Mouse (Mus musculus): Measurements from ENCODE around the gene Col26a1. TPM values are rescaled to one million over a fixed set of nuclear protein-coding genes. Genes with fewer than 3 reads are reported as not detected.
A peak's percentile ranks its signal among the peaks of the same experiment; 100 is the strongest.

The Col26a1 gene
- polyA plus RNA-seq, 1 experiment = 1.00 TPM

- no peak overlapping the region for H3ac ChIP-seq (ENCODE audit: control insufficient read depth, insufficient read length)
- no peaks in the 10 kb centered on the region for H3K36me3 ChIP-seq (ENCODE audit: control insufficient read depth, insufficient read depth)
- H3K79me2 ChIP-seq (ENCODE audit: control insufficient read depth, insufficient read depth) = no peaks in the 10 kb centered on the region
- no peak overlapping the region for H3K4me3 ChIP-seq
- H3K27me3 ChIP-seq (ENCODE audit: control insufficient read depth, insufficient read depth, insufficient read length) = no peaks in the 10 kb centered on the region
- TF ChIP-seq MYOG (IDR thresholded peaks at IDR 0.05; ENCODE audit: control insufficient read depth in 1 of 3, insufficient read depth in 1 of 3, insufficient read length in 2 of 3, low read depth in 2 of 3) (peak; percentile 29 to 80 (median 74)), TCF12 (IDR thresholded peaks at IDR 0.05; ENCODE audit: insufficient read depth, poor library complexity, severe bottlenecking) (no peak), MYOD1 (IDR thresholded peaks at IDR 0.05; ENCODE audit: control insufficient read depth in 1 of 3, insufficient read length in 2 of 3, low read depth in 2 of 3) (peak in 2 of 3 experiments; percentile 53 to 77)
- H3K4me2 ChIP-seq (ENCODE audit: low read depth) = no peak overlapping the region
Measured at GRCm38 (mm10) chr5:136784531-136784930, 98.5 kb downstream of the Col26a1 start.

- H3K27me3 ChIP-seq (ENCODE audit: control insufficient read depth, insufficient read depth, insufficient read length) = no peaks in the 10 kb centered on the region
- TF ChIP-seq POLR2AphosphoS2 (IDR thresholded peaks at IDR 0.05; ENCODE audit: insufficient read length, low read depth) = no peak
- TF ChIP-seq USF1 (IDR thresholded peaks at IDR 0.05; ENCODE audit: low read depth) = no peak
- TF ChIP-seq TCF3 (IDR thresholded peaks at IDR 0.05; ENCODE audit: insufficient read length, low read depth) = no peak
- TF ChIP-seq E2F4 (IDR thresholded peaks at IDR 0.05; ENCODE audit: insufficient read depth) = no peak
- no peak for TF ChIP-seq MYOG (IDR thresholded peaks at IDR 0.05; ENCODE audit: control insufficient read depth in 1 of 3, insufficient read depth in 1 of 3, insufficient read length in 2 of 3, low read depth in 2 of 3)
- TF ChIP-seq SRF (IDR thresholded peaks at IDR 0.05; ENCODE audit: control insufficient read depth, insufficient read length, low read depth) = no peak
- no peak for TF ChIP-seq MAX (IDR thresholded peaks at IDR 0.05; ENCODE audit: low read depth)
- TF ChIP-seq MYOD1 (IDR thresholded peaks at IDR 0.05; ENCODE audit: control insufficient read depth in 1 of 3, insufficient read length in 2 of 3, low read depth in 2 of 3) = no peak
- no peak for TF ChIP-seq CEBPB (IDR thresholded peaks at IDR 0.05; ENCODE audit: insufficient read depth, poor library complexity, severe bottlenecking)
- H3K36me3 ChIP-seq (ENCODE audit: control insufficient read depth, insufficient read depth) = no peaks in the 10 kb centered on the region
- no peak overlapping the region for H3K4me2 ChIP-seq (ENCODE audit: low read depth)
- no peak overlapping the region for H3K4me3 ChIP-seq
- H3K79me2 ChIP-seq (ENCODE audit: control insufficient read depth, insufficient read depth) = no peaks in the 10 kb centered on the region
- H3ac ChIP-seq (ENCODE audit: control insufficient read depth, insufficient read length) = no peak overlapping the region
Measured at GRCm38 (mm10) chr5:136782600-136782999, 100.4 kb downstream of the Col26a1 start.

- Histone ChIP-seq H3K4me3 (no peak overlapping the region), H3ac (ENCODE audit: control insufficient read depth, insufficient read length) (no peak overlapping the region), H3K36me3 (ENCODE audit: control insufficient read depth, insufficient read depth) (no peaks in the 10 kb centered on the region), H3K79me2 (ENCODE audit: control insufficient read depth, insufficient read depth) (no peaks in the 10 kb centered on the region), H3K27me3 (ENCODE audit: control insufficient read depth, insufficient read depth, insufficient read length) (no peaks in the 10 kb centered on the region), H3K4me2 (ENCODE audit: low read depth) (no peak overlapping the region)
- TF ChIP-seq E2F4 (IDR thresholded peaks at IDR 0.05; ENCODE audit: insufficient read depth) (no peak), MAX (IDR thresholded peaks at IDR 0.05; ENCODE audit: low read depth) (no peak)
Measured at GRCm38 (mm10) chr5:136780465-136780864, 102.5 kb downstream of the Col26a1 start.

GRCm38 (mm10) chr5:136779946-136780345, 103.1 kb downstream of the Col26a1 start:
- Histone ChIP-seq H3K4me3 (no peak overlapping the region), H3ac (ENCODE audit: control insufficient read depth, insufficient read length) (no peak overlapping the region), H3K79me2 (ENCODE audit: control insufficient read depth, insufficient read depth) (no peaks in the 10 kb centered on the region), H3K4me2 (ENCODE audit: low read depth) (no peak overlapping the region), H3K27me3 (ENCODE audit: control insufficient read depth, insufficient read depth, insufficient read length) (no peaks in the 10 kb centered on the region), H3K36me3 (ENCODE audit: control insufficient read depth, insufficient read depth) (no peaks in the 10 kb centered on the region)
- TF ChIP-seq REST (IDR thresholded peaks at IDR 0.05; ENCODE audit: insufficient read depth, insufficient read length) = no peak
- no peak for TF ChIP-seq MYOD1 (IDR thresholded peaks at IDR 0.05; ENCODE audit: control insufficient read depth in 1 of 3, insufficient read length in 2 of 3, low read depth in 2 of 3)
- TF ChIP-seq TCF3 (IDR thresholded peaks at IDR 0.05; ENCODE audit: insufficient read length, low read depth) = no peak
- TF ChIP-seq POLR2AphosphoS2 (IDR thresholded peaks at IDR 0.05; ENCODE audit: insufficient read length, low read depth) = no peak
- TF ChIP-seq MAX (IDR thresholded peaks at IDR 0.05; ENCODE audit: low read depth) = no peak
- no peak for TF ChIP-seq USF1 (IDR thresholded peaks at IDR 0.05; ENCODE audit: low read depth)
- TF ChIP-seq MYOG (IDR thresholded peaks at IDR 0.05; ENCODE audit: control insufficient read depth in 1 of 3, insufficient read depth in 1 of 3, insufficient read length in 2 of 3, low read depth in 2 of 3) = no peak
- TF ChIP-seq E2F4 (IDR thresholded peaks at IDR 0.05; ENCODE audit: insufficient read depth) = no peak
- TF ChIP-seq POLR2A (IDR thresholded peaks at IDR 0.05; ENCODE audit: insufficient read length, low read depth) = no peak
- no peak for TF ChIP-seq SRF (IDR thresholded peaks at IDR 0.05; ENCODE audit: control insufficient read depth, insufficient read length, low read depth)
- TF ChIP-seq TCF12 (IDR thresholded peaks at IDR 0.05; ENCODE audit: insufficient read depth, poor library complexity, severe bottlenecking) = no peak
- no peak for TF ChIP-seq CEBPB (IDR thresholded peaks at IDR 0.05; ENCODE audit: insufficient read depth, poor library complexity, severe bottlenecking)

- Histone ChIP-seq H3K36me3 (ENCODE audit: control insufficient read depth, insufficient read depth) (no peaks in the 10 kb centered on the region), H3K4me2 (ENCODE audit: low read depth) (no peak overlapping the region), H3K27me3 (ENCODE audit: control insufficient read depth, insufficient read depth, insufficient read length) (no peaks in the 10 kb centered on the region), H3ac (ENCODE audit: control insufficient read depth, insufficient read length) (no peak overlapping the region), H3K79me2 (ENCODE audit: control insufficient read depth, insufficient read depth) (no peaks in the 10 kb centered on the region), H3K4me3 (no peak overlapping the region)
- no peak for TF ChIP-seq E2F4 (IDR thresholded peaks at IDR 0.05; ENCODE audit: insufficient read depth)
- no peak for TF ChIP-seq TCF12 (IDR thresholded peaks at IDR 0.05; ENCODE audit: insufficient read depth, poor library complexity, severe bottlenecking)
- no peak for TF ChIP-seq POLR2A (IDR thresholded peaks at IDR 0.05; ENCODE audit: insufficient read length, low read depth)
- no peak for TF ChIP-seq USF1 (IDR thresholded peaks at IDR 0.05; ENCODE audit: low read depth)
- no peak for TF ChIP-seq CEBPB (IDR thresholded peaks at IDR 0.05; ENCODE audit: insufficient read depth, poor library complexity, severe bottlenecking)
- TF ChIP-seq SRF (IDR thresholded peaks at IDR 0.05; ENCODE audit: control insufficient read depth, insufficient read length, low read depth) = no peak
- no peak for TF ChIP-seq POLR2AphosphoS2 (IDR thresholded peaks at IDR 0.05; ENCODE audit: insufficient read length, low read depth)
Measured at GRCm38 (mm10) chr5:136775548-136775947, 107.5 kb downstream of the Col26a1 start.

Data from myocyte (in vitro differentiated cells).